Mouse (Mus musculus) left cerebral cortex, adult 9 months (tissue): Measurements from ENCODE around the gene Leo1.

Source experiments
- DNase-seq, 2 experiments: peaks; one replicate each; pipeline ENCODE4 v3.0.0; 2022; ENCODE audit warnings: low spot score in 2 of 2

Leo1 gene

DNA sequence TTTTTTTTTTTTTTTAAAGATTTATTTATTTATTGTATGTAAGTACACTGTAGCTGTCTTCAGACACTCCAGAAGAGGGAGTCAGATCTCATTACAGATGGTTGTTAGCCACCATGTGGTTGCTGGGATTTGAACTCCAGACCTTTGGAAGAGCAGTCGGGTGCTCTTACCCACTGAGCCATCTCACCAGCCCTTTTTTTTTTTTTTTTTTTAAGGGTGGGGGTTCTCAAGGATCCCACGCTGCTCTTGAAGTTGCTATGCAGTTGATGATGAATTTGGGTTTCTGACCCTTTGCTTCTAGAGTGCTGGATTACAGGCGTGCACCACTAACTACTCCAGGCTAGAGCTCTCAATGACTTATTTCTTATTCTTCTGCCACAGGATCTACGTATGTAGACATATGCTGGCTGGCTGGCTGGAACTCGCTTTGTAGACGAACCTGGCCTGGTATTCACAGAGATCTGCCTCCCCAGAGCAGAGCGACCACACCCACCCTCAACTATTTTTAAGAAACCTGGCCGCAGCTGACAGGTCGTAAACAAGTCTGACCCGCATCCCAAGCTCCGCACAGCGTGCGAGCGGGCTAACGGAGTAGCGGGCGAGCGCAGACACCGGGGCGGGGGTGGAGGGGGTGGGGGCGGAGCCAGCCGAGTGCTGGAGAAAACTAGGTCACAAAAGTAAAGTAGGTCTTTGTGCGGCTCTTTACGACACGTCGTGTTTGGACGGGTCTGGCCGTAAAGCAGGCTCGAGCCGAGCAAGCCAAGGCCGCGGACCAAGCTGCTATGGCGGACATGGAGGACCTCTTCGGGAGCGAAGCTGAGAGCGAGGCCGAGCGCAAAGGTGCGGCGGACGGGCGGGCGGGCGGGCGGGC, at the start of gene Leo1:
Leo1 (plus strand) TSS at position 729 of the 871 bp plus-strand sequence.
- DNase-seq: peak; percentile 77 to 87

DNA sequence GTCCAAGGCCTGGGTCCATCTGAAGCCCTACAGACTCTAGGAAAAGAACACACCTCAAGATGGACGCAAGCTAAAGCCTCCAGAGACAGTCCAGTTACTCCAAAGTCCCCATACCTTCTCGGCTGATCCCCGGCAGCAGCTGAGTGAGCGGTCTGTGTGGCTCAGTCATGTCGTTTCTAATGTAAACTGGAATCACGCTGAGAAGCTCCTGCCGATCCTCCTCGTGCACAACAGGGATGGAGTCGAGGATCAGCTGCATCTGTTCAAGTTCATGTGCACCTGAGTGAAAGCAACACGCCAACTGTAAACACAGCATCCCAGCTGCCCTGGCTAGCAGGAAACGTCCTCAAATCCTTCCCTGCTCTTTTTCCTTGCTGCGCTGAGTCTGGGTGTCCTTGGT, 48.1 kb upstream of the Leo1 start:
- DNase-seq: no peak

DNA sequence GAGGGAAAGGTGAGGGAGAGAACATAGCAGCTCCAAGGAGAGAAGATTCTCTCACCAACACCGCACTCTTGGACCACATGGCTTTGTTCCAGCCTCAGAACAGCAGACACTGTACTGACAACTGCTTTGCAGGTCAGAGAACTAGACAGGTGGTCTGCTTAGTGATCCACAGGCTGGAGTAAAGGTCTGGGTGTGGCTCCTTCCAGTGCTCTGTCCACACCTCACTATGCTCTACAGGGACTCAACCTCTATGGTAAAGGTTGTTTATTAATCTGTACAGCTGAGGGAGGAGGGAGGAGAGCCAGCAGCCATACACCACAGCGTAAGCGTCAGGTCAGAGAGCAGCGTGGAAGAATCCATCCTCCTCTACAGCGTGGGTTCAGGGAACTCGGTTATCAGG, 45.4 kb upstream of the Leo1 start:
- DNase-seq: no peak

DNA sequence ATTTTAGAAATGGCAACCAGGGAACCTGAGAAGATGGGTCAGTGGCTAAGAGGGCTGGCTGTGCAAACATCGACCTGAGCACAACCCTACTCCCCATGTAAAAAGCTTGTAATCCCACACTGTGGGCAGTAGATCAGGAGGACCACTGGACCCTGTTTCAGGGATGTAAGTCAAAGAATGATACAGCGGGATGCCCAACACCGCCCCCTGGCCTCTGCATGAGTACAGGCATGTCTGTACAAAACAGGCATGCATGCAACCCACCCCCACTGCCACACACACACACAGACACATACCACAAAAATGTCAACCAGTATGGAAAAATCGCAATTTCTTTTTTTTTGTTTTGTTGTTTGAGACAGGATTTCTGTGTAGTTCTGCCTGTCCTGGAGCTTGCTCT, 42.3 kb upstream of the Leo1 start:
- DNase-seq: no peak

DNA sequence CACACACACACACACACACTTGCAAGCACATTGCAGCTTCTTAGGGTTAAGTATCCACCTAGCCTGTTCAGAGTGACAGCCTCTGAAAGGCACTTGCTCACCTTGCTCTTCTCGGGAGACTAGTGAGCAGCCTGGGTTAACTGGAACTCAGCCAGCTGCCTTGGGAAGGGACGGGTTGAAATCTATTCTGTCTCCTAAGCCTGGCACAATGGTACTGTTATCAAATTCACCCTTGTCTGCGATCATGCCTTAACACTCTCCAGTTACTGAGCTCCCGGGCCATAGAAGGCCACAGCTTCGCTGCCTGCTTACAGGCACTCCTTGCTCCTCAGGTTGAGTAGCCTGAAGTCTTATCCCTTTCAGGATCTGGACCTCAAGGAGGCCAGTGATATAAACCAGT, 40.7 kb upstream of the Leo1 start:
- no peak for DNase-seq

DNA sequence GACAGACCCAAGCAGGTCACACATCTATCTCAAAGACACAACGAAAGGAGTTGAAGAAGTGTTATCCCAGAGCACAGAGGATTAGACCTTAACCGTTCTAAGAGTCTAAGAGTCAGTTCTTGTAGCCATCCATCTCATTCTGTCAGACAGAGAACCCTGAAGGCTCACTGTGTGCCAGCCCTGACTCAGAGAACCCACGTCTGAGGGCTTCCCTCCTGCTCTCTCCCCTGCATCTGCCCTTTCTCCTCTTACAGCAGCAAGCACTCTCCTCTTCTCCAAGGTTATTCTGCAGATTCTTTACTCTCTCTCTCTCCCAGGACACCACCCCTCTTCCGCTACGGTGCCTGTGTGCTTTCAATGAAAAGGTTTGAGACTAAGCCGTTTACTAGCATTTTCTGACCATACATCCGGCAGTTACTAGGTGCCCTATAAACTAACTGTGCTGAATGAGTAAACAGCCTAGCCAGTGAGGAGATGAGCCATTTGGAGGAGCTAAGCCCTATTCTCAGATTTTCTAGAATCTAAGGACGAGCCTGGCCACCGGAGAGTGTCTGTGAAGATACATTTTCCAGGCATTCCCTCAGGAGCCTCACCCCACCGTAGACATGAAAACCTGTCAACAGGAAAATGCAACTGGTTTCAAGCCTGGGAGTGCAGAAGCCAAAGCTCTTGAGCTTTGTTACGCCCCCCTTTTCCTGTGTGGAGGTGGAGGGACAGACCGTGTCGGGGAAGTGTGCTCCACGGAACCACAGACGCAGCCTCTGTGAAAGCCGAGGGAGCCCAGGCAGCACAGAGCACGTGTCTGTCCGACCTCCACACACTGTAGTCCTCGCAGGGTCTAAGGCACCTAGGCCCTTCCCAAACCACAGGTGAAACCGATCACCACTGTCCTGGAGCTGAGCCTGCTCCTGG, 39.5 kb upstream of the Leo1 start:
- no peak for DNase-seq

DNA sequence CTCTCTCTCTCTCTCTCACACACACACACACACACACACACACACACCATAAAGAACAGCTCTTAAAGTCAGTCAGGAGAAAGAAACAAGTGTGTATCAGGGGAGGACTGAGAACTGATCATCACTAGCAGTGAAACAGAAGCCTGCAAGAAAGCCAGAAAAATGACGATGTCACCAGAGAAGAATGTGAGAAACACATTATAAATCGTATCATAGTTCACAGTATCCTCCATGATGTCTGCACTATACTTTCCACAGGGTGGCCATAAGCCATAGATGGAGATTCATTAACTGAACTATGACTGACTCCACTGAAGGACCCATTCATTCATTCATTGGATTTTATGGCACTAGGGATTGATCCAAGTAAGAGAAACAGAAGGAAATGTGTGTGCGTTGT, 37.8 kb upstream of the Leo1 start:
- no peak for DNase-seq

DNA sequence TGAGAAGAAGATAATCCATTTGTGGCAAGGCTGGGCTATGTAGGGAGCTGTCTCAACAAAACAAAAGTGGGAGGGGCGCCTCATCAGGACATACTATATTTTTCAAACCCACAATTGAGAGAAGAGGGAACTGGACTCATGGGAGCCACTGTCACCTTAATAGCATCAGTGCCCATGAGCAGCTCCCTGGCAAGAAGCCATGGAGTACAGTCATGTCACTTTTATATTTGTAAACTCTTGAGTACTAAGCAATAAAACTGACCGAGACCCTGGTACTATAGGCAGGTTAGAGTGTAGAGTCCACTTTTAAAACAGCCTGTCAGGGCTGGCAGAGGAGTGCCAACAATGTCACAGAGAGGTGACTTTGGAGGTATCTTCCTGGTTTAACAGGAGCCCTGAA, 35.2 kb upstream of the Leo1 start:
- DNase-seq: no peak

DNA sequence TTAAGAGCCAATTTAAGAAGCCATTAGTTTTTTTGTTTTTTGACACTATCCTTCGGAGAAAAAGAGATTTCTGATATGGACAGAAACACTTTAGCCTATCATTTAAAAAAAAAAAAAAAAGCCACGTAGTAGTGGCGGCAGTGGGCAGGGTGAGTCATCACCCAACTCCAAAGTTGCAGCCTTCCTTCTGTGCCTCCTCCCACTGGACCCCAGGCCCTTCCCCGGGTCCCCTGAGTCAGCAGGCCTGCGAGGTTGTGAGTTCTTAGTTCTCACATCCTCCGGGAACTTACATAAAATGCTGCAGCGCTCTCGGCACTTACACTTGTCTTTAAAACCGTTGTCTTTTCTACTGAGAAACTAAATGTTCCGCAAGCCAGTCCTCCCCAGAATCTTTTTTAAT, 33.5 kb upstream of the Leo1 start:
- peak in 1 of 2 experiments; percentile 55 for DNase-seq

DNA sequence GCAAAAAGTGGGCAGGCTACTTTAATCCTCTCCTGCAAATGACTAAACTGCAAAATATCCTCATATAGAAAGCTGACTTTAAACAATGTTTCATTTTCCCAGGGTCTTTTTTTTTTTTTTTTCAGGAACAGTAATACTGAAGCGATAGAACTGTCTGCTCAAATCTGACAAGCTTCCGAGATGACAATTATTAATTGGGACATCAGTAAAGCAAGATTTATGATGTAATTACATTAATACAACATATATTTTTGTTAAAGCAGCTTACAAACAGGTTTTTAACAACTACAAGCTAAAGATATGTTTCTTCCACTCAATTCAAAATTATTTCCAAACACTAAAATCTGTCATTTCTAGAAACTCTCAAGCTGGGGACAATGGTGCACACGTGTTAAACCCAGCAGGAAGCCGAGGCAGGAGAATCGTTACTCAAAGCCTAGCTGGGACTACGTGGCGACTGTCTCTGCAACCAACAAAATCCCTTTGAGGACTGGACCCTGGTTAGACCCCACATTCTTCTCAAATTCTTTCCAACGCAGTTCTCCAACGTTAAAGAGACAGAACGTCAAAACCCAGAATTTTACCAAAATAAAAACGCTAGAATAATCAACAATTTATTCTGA, 33.0 kb upstream of the Leo1 start:
- no peak for DNase-seq

DNA sequence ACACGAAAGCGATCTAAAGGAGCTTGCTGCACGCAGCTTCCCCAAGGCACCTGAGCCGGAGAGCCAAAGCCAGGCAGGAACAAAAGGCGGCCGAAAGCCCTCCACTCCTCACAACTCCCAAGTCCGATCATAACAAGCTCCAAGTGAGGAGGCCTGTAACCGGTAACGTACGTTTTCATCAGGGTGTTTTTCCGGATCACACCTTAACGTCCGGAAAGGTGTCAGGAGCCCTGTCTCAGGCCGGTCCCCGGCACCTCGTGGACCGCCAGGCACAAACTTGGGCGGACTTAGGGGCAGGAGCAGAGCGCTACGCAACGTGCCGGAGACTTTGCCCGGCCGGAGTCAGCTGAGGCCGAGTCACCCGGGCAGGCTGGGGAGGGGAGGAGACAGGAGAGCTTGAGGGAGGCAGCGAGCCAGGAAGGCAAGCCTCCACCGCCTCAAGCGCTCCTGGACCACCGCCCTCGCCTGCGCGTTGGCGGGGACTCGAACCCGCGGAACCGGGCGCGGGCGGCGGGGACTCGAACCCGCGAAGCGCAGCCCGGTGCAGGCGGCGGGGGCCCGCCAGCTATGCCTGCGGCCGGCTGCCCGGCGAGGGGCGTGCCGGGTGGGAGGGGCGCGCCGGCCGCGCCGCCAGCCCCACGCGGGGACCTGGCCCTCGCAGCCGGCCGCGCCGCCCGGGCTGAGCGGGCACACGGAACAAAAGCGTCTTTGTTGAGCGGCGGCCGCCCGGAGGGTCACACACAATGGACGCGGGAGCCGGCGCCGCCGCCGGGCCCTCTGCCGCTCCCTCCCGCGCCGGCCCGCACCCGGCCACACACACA, 32.1 kb upstream of the Leo1 start:
- DNase-seq: peak in 1 of 2 experiments; percentile 47

DNA sequence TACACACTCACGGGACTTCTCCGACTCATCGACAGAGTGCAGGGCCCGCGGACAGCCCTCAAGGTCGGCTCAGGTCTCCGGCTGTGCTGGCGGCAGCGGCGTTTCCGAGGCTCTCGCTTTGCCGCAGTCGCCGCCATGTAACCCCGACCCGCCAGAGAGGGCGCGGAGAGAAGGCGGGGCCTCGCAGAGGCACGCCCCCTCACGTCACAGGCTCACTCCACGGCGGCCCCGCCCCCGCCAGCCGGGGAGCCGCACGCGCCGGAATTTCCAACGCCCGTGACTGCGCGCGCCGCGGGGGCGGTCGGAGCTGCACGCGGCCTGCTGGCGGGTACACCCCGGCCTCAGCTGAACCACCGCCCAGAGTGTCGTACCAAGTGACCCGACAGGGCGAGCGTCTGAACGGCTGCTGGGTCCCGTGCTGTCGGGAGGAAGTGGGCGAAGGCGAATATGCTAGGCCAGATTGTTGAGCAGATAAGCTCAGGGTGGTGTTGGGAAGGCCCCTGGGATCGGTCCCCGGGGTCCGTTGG, 31.4 kb upstream of the Leo1 start, which contains the start of gene Mapk6:
Mapk6 (minus strand) TSS at position 154 of the 527 bp plus-strand sequence.
- peak; percentile 91 to 97 for DNase-seq

DNA sequence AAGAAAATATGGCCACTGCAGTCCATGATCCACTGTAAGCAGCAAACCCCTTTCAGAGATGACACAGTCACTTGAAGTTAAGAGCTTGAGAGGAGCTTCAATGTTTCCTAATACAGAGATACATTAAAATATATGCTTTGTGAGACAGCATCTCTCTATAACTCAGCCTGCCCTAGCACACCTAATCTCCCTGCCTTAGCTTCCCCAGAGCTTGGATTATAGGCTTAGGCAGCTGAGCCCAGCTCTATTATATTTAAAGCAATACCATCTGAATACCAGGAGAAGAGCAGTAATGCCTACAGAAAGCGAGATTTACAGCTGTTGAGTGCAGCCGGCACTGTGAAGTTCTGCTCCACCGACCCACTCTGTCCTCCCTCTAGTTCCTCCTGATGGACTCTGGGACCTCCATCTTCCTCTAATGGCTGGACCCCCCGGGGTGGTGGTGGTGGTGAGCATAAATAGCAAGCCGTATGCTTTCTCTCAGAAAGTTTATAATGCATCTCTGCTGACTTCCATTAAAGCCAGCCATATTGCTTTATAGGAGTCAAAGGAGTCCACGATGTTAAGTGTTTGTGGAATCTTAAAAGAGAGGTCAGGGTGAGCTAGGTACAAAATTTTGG, 30.3 kb upstream of the Leo1 start:
- DNase-seq: no peak

DNA sequence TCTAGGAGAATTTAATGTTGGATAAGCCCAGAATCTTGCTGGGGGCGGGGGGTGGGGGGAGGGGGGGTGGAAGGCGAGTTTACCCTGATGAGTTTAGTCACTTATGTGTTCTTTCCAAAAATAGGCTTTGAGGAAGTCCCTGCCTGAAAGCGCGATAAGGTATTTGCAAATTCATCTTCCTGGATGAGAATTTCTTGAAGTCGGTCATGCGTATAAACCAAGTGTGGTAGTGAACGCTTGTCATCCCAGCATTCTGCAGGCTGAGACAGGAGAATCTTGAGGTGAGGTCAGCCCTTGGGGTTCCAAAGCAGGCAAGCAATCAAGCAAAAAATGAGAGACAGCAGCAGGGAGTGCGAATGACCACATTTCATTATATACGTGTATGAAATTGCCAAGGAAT, 29.7 kb upstream of the Leo1 start:
- no peak for DNase-seq

DNA sequence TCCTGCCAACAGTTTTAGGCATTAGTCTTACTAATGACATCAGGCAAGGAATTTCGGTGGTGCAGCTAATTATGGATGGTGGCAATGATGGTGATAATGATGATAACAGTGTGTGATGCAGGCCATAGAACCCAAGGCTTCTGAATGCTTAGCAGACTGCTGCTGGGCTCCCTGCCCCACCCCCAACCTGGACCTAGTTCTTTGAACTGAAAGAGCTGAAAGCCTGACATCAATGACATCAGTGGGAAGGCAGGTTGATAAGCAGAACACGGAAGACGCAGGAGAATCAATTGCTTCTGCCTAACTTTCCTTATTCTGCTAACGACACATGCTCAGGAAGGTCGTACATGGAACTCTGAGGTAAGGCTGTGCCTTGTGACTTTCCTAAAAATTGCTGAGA, 28.1 kb upstream of the Leo1 start:
- DNase-seq: no peak

DNA sequence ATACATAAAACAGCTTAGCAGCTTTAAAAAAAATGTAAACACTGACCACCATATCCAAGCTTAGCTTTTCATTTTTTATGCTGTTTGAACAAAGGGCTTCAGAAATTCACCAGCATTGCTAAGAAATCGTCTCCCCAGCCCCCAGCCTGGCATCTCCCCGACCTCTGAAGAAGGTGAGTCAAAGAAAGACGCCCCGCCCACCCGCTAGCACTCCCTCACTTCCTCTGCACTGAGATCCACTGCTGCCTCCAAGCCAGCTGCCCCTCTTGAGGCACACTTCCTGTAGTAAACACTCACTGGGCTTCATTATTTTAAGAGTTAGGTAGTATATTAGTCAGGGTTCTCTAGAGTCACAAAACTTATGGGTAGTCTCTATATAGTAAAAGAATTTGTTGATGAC, 27.1 kb upstream of the Leo1 start:
- DNase-seq: no peak

DNA sequence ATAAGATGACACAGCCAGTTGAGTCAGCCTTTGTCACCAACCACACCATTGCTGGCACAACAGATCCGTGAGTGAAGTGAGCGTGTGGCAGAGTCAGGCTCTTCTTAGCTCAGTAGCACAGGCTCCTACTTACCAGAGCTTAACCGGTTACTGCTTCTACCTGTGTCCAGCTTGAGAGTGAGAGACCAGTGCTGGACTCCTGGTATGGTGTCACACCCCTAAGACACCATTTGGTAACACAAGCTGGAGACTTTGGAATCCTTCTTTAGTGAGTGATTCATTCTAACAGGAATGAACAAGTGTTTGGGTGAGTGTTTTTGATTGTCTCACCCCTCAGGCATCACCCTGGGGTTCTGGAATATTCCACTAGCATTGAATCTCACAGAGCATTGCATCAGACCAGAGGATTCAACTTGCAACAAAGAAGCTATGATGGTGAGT, 19.1 kb upstream of the Leo1 start:
- no peak for DNase-seq

DNA sequence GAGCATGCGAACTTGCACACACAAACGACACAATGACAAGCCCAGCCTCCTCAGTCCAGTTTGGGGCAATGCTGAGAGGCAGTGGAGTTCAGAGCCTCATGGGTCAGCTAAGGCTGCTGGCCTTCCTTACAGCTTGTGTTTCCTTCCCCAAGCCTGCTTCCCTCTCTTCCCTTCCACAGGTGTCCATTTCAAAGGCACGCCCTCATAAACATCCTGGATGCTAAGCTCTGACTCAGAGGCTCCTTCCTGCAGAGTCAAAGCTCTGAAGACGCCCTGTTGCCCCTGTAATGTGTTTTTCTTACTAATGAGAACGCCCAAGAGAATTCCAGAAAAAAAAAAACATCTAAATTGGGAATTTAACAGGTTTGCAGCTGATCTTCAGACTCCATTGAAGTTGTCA, 17.6 kb upstream of the Leo1 start:
- DNase-seq: no peak

DNA sequence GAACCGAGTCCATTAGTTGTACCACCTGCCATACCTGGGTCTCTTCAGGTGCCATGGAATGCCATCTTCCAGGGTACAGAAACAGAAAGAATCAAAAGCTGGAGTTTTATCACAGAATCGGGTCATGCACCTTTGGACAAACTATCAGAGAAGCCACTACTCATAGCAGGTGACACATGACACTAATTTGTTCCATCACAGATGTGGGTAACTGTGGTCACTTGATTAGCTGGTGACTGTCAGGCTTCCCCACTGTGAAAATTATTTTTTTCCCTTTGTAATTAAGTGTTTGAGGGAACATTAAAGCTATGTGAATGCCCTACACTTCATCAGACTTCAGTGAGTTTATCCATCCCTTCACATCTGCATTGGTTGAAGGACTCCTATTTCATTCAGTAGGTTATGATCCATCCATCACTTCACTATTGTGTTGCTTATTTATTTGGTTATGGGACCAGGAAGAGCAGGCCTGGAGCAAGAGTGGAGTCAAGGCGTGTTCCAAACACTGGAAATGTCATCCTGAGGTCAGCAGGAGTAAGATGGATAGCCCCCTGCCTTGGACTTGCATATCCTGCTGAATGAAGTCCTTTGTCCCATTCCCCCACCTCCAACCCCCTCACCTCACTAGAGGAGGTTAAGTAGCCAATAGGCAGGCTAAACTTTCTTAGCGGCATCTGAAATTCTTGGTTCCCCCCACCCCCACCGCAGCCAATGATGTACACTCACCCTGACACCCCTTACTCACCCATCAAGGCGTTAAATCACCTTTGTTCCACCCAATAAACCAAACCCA, 16.8 kb upstream of the Leo1 start:
- DNase-seq: no peak
